Mouse (Mus musculus) spleen, postnatal 36 days (tissue): ENCODE data around the gene Ncbp2.
"Not testable (repeated sequence)": the region's sequence is repeated elsewhere in the genome, so short reads cannot be mapped to it uniquely, and the experiment has no call there.

Source experiments
- DNase-seq, 2 experiments: peaks; one replicate each; pipeline ENCODE4 v3.0.0; 2022; ENCODE audit warnings: low spot score in 2 of 2, mixed read lengths in 1 of 2

Gene Ncbp2

GRCm38 (mm10) chr16:31934550-31935010 lies 13.7 kb upstream of the Ncbp2 start:
- no peak for DNase-seq

- DNase-seq = peak in 1 of 2 experiments; percentile 18
Measured at GRCm38 (mm10) chr16:31935091-31935979, 13.0 kb upstream of the Ncbp2 start.

GRCm38 (mm10) chr16:31936568-31936967 lies 11.7 kb upstream of the Ncbp2 start:
- DNase-seq = no peak

- no peak for DNase-seq
Measured at GRCm38 (mm10) chr16:31938856-31939255, 9.5 kb upstream of the Ncbp2 start.

- DNase-seq = no peak
Measured at GRCm38 (mm10) chr16:31940586-31940985, 7.7 kb upstream of the Ncbp2 start.

- peak; percentile 65 to 70 for DNase-seq
Measured at GRCm38 (mm10) chr16:31943980-31944379, 4.3 kb upstream of the Ncbp2 start.

- no peak for DNase-seq
Measured at GRCm38 (mm10) chr16:31944698-31945255, 3.5 kb upstream of the Ncbp2 start.

- DNase-seq = no peak
Measured at GRCm38 (mm10) chr16:31945372-31945771, 2.9 kb upstream of the Ncbp2 start.

GRCm38 (mm10) chr16:31945986-31946385 lies 2.3 kb upstream of the Ncbp2 start:
- not testable (repeated sequence) for DNase-seq

- DNase-seq = no peak
Measured at GRCm38 (mm10) chr16:31947333-31947732, 980 bp upstream of the Ncbp2 start.

GRCm38 (mm10) chr16:31947901-31948316 lies 404 bp upstream of the Ncbp2 start:
- no peak for DNase-seq

GRCm38 (mm10) chr16:31963224-31963623 lies 14.9 kb downstream of the Ncbp2 start:
- no peak for DNase-seq

- no peak for DNase-seq
Measured at GRCm38 (mm10) chr16:31975258-31975657, 26.9 kb downstream of the Ncbp2 start.

- DNase-seq = no peak
Measured at GRCm38 (mm10) chr16:31979501-31979900, 31.2 kb downstream of the Ncbp2 start.

GRCm38 (mm10) chr16:31980946-31981345 lies 32.6 kb downstream of the Ncbp2 start:
- DNase-seq = no peak

GRCm38 (mm10) chr16:31992039-31992438 lies 43.7 kb downstream of the Ncbp2 start:
- DNase-seq = no peak

- DNase-seq = no peak
Measured at GRCm38 (mm10) chr16:31993195-31993594, 44.9 kb downstream of the Ncbp2 start.

GRCm38 (mm10) chr16:31993946-31994345 lies 45.6 kb downstream of the Ncbp2 start:
- DNase-seq = no peak

- no peak for DNase-seq
Measured at GRCm38 (mm10) chr16:31996371-31996770, 48.1 kb downstream of the Ncbp2 start.

GRCm38 (mm10) chr16:32002509-32003477 lies 54.5 kb downstream of the Ncbp2 start, which contains the start of gene Senp5:
Gene Senp5, minus strand, starts transcription at chr16:32003287.
- peak; percentile 93 to 94 for DNase-seq

- DNase-seq = no peak
Measured at GRCm38 (mm10) chr16:32004731-32005130, 56.4 kb downstream of the Ncbp2 start.
